Mouse (Mus musculus): Measurements from ENCODE around the gene Pou6f1. TPM values are rescaled to one million over a fixed set of nuclear protein-coding genes. Genes with fewer than 3 reads are reported as not detected.
"Not testable (repeated sequence)": the region's sequence is repeated elsewhere in the genome, so short reads cannot be mapped to it uniquely, and the experiment has no call there.

The Pou6f1 gene
- total and polyA plus RNA-seq, 2 experiments from 2014 or later: 24.9 to 84.1 TPM

GRCm38 (mm10) chr15:100630126-100630525 is 30.3 kb upstream of the Pou6f1 start:
- H3K27me3 ChIP-seq (ENCODE audit: insufficient read depth, low read length): peaks cover 9% of the 10 kb centered on the region; the same call in 1 of the 2 replicates
- no peak overlapping the region for H3K9ac ChIP-seq (replicated peaks; ENCODE audit: low read length)
- no peaks in the 10 kb centered on the region for H3K4me1 ChIP-seq (ENCODE audit: insufficient read depth, low read length)
- H3K36me3 ChIP-seq (ENCODE audit: insufficient read depth, low read length): no peaks in the 10 kb centered on the region
- no peaks in the 10 kb centered on the region for H3K9me3 ChIP-seq (ENCODE audit: low read length)
- H3K4me3 ChIP-seq (ENCODE audit: low read length): no peak overlapping the region
- DNase-seq (ENCODE audit: low spot score): no peak
- no peak overlapping the region for H3K27ac ChIP-seq
- no peak overlapping the region for H3K4me2 ChIP-seq (ENCODE audit: low read depth, low read length)
- 38% methylated on average over 3 of the region's 3 CpGs for WGBS
- TF ChIP-seq CTCF (IDR thresholded peaks at IDR 0.05; ENCODE audit: low read depth): no peak
- no peak for ATAC-seq

DNA sequence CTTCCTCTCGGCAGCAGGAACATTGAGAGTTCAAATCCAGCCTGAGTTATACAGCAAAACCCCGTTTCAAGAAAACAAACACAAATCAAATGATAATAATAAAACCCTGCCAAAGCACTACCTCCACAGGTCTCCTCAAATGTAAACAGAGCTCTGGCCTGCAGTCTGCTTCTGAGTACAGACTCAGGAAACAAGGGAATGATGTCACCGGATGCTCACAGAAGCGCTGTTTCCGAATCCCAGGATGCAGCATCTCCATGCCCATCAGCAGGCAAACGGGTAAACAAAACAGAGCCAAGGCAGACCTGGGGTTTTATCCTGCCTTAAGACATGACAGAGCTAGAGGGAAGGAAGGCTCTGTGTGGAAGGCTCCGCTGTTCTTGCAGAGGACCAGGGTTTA is 29.0 kb upstream of the Pou6f1 start:
- H3K4me3 ChIP-seq (ENCODE audit: low read length): no peak overlapping the region
- no peak overlapping the region for H3K27ac ChIP-seq
- no peaks in the 10 kb centered on the region for H3K36me3 ChIP-seq (ENCODE audit: insufficient read depth, low read length)
- no peak overlapping the region for H3K9ac ChIP-seq (replicated peaks; ENCODE audit: low read length)
- WGBS: 51% methylated on average over 7 of the region's 7 CpGs
- DNase-seq (ENCODE audit: low spot score): no peak
- H3K4me1 ChIP-seq (ENCODE audit: insufficient read depth, low read length): no peaks in the 10 kb centered on the region
- no peaks in the 10 kb centered on the region for H3K27me3 ChIP-seq (ENCODE audit: insufficient read depth, low read length)
- no peak for ATAC-seq
- H3K9me3 ChIP-seq (ENCODE audit: low read length): no peaks in the 10 kb centered on the region
- H3K4me2 ChIP-seq (ENCODE audit: low read depth, low read length): no peak overlapping the region
- no peak for TF ChIP-seq CTCF (IDR thresholded peaks at IDR 0.05; ENCODE audit: low read depth)

DNA sequence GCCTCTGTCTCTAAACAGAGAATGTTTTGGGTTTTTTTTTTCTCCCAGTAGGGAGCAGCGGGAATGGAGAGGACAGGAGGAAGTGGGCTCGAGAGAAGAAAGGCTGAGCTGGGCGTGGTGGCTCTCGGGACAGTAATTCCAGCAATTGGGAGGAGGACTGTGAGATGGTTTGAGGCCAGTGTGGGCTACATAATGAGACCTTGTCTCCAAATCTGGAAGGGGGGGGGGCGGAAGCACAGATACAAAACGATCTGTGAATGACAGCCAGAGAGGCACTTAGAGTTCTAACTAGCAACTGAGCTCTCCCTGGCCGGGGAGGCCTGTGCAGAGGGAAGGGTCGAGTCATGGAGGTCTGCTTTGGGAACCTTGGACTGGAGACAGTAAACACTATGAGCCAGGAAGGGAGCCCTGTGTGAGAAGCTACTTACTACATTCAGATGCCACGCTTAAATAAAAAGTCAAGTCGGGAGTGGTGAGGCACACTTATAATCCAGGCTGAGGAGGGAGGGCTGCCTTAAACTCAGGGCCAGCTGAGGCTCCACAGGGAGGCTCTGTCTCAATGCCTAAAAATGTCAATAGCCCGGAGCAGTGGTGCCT is 28.1 kb upstream of the Pou6f1 start:
- WGBS: 5% methylated on average over 11 of the region's 11 CpGs
- H3K27ac ChIP-seq: no peak overlapping the region
- ATAC-seq (no peak), DNase-seq (ENCODE audit: low spot score) (no peak)
- H3K36me3 ChIP-seq (ENCODE audit: insufficient read depth, low read length): no peaks in the 10 kb centered on the region
- no peak for TF ChIP-seq CTCF (IDR thresholded peaks at IDR 0.05; ENCODE audit: low read depth)
- H3K4me3 ChIP-seq (ENCODE audit: low read length): no peak overlapping the region
- no peaks in the 10 kb centered on the region for H3K4me1 ChIP-seq (ENCODE audit: insufficient read depth, low read length)
- no peaks in the 10 kb centered on the region for H3K9me3 ChIP-seq (ENCODE audit: low read length)
- H3K4me2 ChIP-seq (ENCODE audit: low read depth, low read length): no peak overlapping the region
- H3K27me3 ChIP-seq (ENCODE audit: insufficient read depth, low read length): no peaks in the 10 kb centered on the region
- H3K9ac ChIP-seq (replicated peaks; ENCODE audit: low read length): no peak overlapping the region

DNA sequence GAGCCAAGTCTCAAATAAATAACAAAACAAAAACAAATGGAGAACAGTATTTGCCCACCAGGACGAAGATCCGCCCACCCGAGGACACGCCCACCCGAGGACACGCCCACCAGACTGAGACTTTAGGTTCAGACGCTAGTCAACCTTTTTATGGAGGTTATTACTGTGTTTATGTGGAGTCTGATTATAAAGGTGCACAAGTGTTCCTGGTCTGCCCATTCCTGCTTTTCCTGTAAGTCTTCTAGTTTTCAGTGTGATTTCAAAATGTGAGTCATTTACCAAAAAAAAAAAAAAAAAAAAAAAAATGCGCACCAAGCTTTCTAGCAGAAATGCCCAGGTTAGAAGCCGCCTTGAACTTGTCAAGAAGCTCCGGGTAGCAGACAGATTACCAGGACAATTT is 27.5 kb upstream of the Pou6f1 start:
- no peaks in the 10 kb centered on the region for H3K4me1 ChIP-seq (ENCODE audit: insufficient read depth, low read length)
- ATAC-seq: no peak
- H3K9me3 ChIP-seq (ENCODE audit: low read length): no peaks in the 10 kb centered on the region
- H3K27me3 ChIP-seq (ENCODE audit: insufficient read depth, low read length): no peaks in the 10 kb centered on the region
- no peak for TF ChIP-seq CTCF (IDR thresholded peaks at IDR 0.05; ENCODE audit: low read depth)
- H3K4me3 ChIP-seq (ENCODE audit: low read length): no peak overlapping the region
- no peak overlapping the region for H3K4me2 ChIP-seq (ENCODE audit: low read depth, low read length)
- 23% methylated on average over 10 of the region's 10 CpGs for WGBS
- no peaks in the 10 kb centered on the region for H3K36me3 ChIP-seq (ENCODE audit: insufficient read depth, low read length)
- H3K27ac ChIP-seq: no peak overlapping the region
- DNase-seq (ENCODE audit: low spot score): no peak
- H3K9ac ChIP-seq (replicated peaks; ENCODE audit: low read length): no peak overlapping the region

GRCm38 (mm10) chr15:100624435-100624834 is 24.7 kb upstream of the Pou6f1 start:
- 84% methylated on average over 3 of the region's 3 CpGs for WGBS
- H3K9me3 ChIP-seq (ENCODE audit: low read length): no peaks in the 10 kb centered on the region
- DNase-seq (ENCODE audit: low spot score): no peak
- no peak overlapping the region for H3K4me2 ChIP-seq (ENCODE audit: low read depth, low read length)
- no peak overlapping the region for H3K4me3 ChIP-seq (ENCODE audit: low read length)
- H3K9ac ChIP-seq (replicated peaks; ENCODE audit: low read length): no peak overlapping the region
- H3K27me3 ChIP-seq (ENCODE audit: insufficient read depth, low read length): no peaks in the 10 kb centered on the region
- no peak overlapping the region for H3K27ac ChIP-seq
- TF ChIP-seq CTCF (IDR thresholded peaks at IDR 0.05; ENCODE audit: low read depth): no peak
- ATAC-seq: no peak
- peaks cover 12% of the 10 kb centered on the region for H3K36me3 ChIP-seq (ENCODE audit: insufficient read depth, low read length)
- H3K4me1 ChIP-seq (ENCODE audit: insufficient read depth, low read length): no peaks in the 10 kb centered on the region

DNA sequence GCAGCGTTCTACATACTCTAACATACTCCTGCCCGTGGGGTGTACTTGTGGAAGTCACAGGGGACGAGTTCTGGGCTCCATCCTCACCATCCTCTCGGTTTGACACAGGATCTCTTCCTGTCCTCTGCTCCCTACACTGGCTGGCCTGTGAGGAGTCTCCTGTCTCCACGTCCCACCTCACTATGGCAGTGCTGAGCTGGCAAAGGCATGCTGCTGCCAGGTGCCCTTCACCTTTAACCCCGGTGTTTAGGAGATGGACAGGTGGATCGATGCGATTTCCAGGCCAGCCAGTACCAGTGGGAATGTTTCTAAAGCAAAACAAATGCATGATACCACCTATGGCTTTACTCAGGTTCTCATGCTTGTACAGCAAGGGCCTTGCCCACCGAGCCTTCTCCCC is 24.0 kb upstream of the Pou6f1 start:
- peaks cover 18% of the 10 kb centered on the region for H3K36me3 ChIP-seq (ENCODE audit: insufficient read depth, low read length)
- no peaks in the 10 kb centered on the region for H3K27me3 ChIP-seq (ENCODE audit: insufficient read depth, low read length)
- no peak for ATAC-seq
- no peak overlapping the region for H3K4me2 ChIP-seq (ENCODE audit: low read depth, low read length)
- 88% methylated on average over 9 of the region's 9 CpGs for WGBS
- H3K9ac ChIP-seq (replicated peaks; ENCODE audit: low read length): no peak overlapping the region
- H3K4me1 ChIP-seq (ENCODE audit: insufficient read depth, low read length): no peaks in the 10 kb centered on the region
- no peaks in the 10 kb centered on the region for H3K9me3 ChIP-seq (ENCODE audit: low read length)
- TF ChIP-seq CTCF (IDR thresholded peaks at IDR 0.05; ENCODE audit: low read depth): no peak
- H3K4me3 ChIP-seq (ENCODE audit: low read length): no peak overlapping the region
- no peak overlapping the region for H3K27ac ChIP-seq
- no peak for DNase-seq (ENCODE audit: low spot score)

- DNase-seq (ENCODE audit: low spot score) (no peak), ATAC-seq (no peak)
- H3K4me2 ChIP-seq (ENCODE audit: low read depth, low read length): no peak overlapping the region
- H3K27ac ChIP-seq: no peak overlapping the region
- H3K4me1 ChIP-seq (ENCODE audit: insufficient read depth, low read length): no peaks in the 10 kb centered on the region
- H3K9me3 ChIP-seq (ENCODE audit: low read length): no peaks in the 10 kb centered on the region
- H3K27me3 ChIP-seq (ENCODE audit: insufficient read depth, low read length): no peaks in the 10 kb centered on the region
- WGBS: 79% methylated on average over 7 of the region's 7 CpGs
- H3K4me3 ChIP-seq (ENCODE audit: low read length): no peak overlapping the region
- no peak for TF ChIP-seq CTCF (IDR thresholded peaks at IDR 0.05; ENCODE audit: low read depth)
- peaks cover 29% of the 10 kb centered on the region for H3K36me3 ChIP-seq (ENCODE audit: insufficient read depth, low read length)
- H3K9ac ChIP-seq (replicated peaks; ENCODE audit: low read length): no peak overlapping the region
These were observed 22.4 kb upstream of the Pou6f1 start for GRCm38 (mm10) chr15:100622164-100622563.

DNA sequence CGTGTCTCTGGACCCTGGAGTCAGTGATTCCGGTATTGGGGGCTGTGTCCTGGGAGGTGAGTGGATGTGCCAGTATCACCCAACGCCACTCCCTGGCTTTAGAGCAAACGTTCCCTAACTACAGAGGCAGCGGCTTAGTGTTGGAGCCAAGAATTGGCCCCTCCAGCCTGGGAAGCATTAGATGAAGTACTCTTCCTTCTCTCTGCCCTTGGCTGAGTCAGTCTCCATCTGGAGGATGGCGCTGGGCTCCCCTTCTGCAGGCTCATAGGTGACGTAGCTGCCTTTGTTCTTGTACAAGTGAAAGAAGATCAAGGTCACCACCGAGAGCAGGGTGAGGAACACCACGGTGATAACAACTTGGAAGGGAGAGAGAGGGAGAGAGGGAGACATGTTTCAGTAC is 21.9 kb upstream of the Pou6f1 start:
- not testable (repeated sequence) for H3K9me3 ChIP-seq (ENCODE audit: low read length); DNase-seq (ENCODE audit: low spot score); H3K4me2 ChIP-seq (ENCODE audit: low read depth, low read length); H3K27ac ChIP-seq; ATAC-seq; H3K4me1 ChIP-seq (ENCODE audit: insufficient read depth, low read length); H3K9ac ChIP-seq (replicated peaks; ENCODE audit: low read length); H3K27me3 ChIP-seq (ENCODE audit: insufficient read depth, low read length); H3K4me3 ChIP-seq (ENCODE audit: low read length)
- 77% methylated on average over 9 of the region's 9 CpGs for WGBS
- peaks cover 29% of the 10 kb centered on the region for H3K36me3 ChIP-seq (ENCODE audit: insufficient read depth, low read length)

Data from hindbrain, postnatal 0 days (tissue).